Mouse (Mus musculus) liver, embryonic 14 days (tissue): ENCODE data around the gene Ssh2. TPM values are rescaled to one million over a fixed set of nuclear protein-coding genes. Genes with fewer than 3 reads are reported as not detected.

Experiments used
- polyA plus RNA-seq: library from polyadenylated mRNA; depleted of rRNA; stranded (reverse); fragments of >200 nt; gene quantifications from 2 replicates; pipeline ENCODE4 v1.2.3, GENCODE M21; 2012; rRNA removed

Gene Ssh2
- 2.7 and 2.9 TPM in 2 replicates for polyA plus RNA-seq

GRCm38 (mm10) chr11:77215951-77216760, at the start of gene Ssh2:
Gene Ssh2, plus strand, starts transcription at chr11:77216287.

GRCm38 (mm10) chr11:77188868-77189267, 27.2 kb upstream of the Ssh2 start, which contains the start of gene Efcab5:
Gene Efcab5, minus strand, starts transcription at chr11:77188968.

GRCm38 (mm10) chr11:77462283-77463100, 246.4 kb downstream of the Ssh2 start, which contains the start of gene Coro6:
Gene Coro6, plus strand, starts transcription at chr11:77462411.

GRCm38 (mm10) chr11:77489591-77490235, 273.6 kb downstream of the Ssh2 start, which contains the start of gene Ankrd13b:
Gene Ankrd13b, minus strand, starts transcription at chr11:77489678.

GRCm38 (mm10) chr11:77493512-77494343, 277.6 kb downstream of the Ssh2 start, which contains the start of gene Git1:
Gene Git1, plus strand, starts transcription at chr11:77493562.

Other genes starting within 250 kb of the Ssh2 start
- 2.5 and 3.0 TPM in 2 replicates for gene Slc6a4, start 217.7 kb upstream of the Ssh2 start, polyA plus RNA-seq
- 4.2 and 5.0 TPM in 2 replicates for gene Nsrp1, start 137.9 kb upstream of the Ssh2 start, polyA plus RNA-seq
- gene Efcab5, start 27.3 kb upstream of the Ssh2 start, polyA plus RNA-seq = 0.24 and 0.35 TPM in 2 replicates
- 0.09 and 0.23 TPM in 2 replicates for gene Coro6, start 246.1 kb downstream of the Ssh2 start, polyA plus RNA-seq